Mouse (Mus musculus) cortical plate, adult 2 months (tissue): ENCODE results near the gene Nr1d2.

Experiments used
- CTCF ChIP-seq: fragments of 200-500 bp; IDR thresholded peaks from 2 replicates; pipeline ENCODE4 v1.5.1; 2011; ENCODE audit warnings: mild to moderate bottlenecking, control low read depth, low read length; ENCODE audit not compliant: insufficient read depth; ENCODE audit errors: extremely low read depth
- POLR2A ChIP-seq: fragments of 200-500 bp; IDR thresholded peaks from 2 replicates; pipeline ENCODE4 v1.6.1; 2011; ENCODE audit warnings: mild to moderate bottlenecking, low read length, control low read depth; ENCODE audit not compliant: insufficient read depth; ENCODE audit errors: extremely low read depth

DNA sequence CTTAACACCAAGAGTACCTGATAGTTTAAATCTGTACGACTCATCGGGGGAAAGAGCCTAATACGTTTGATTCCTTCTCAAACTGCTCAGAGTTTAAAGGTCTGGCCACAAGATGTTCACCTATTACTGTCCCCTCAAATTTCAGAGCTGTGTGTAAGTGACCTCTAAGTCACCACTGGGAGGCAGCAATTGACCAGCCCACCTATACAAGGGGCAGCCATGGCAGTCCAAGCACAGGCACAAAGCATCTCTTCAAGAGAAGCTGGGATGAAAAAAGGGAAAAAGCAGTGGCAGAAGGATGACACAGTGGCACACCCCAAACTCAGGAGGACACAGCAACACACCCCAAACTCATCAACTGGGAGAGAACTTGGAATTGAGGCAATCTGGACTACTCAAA lies 28.1 kb downstream of the Nr1d2 start:
- TF ChIP-seq CTCF, result peak; percentile 40
- TF ChIP-seq POLR2A, result no peak
